Mouse (Mus musculus) stomach, postnatal 0 days (tissue): ENCODE results near the gene Cgnl1. TPM values are rescaled to one million over a fixed set of nuclear protein-coding genes. Genes with fewer than 3 reads are reported as not detected.

ENCODE experiments used
- ATAC-seq: fragments of 200-750 bp; cut with Nextera tagmentation; 2 replicates; pipeline ENCODE4 v1.8.0; 2017; ENCODE audit not compliant: low FRiP score, low TSS enrichment
- DNase-seq: peaks from one replicate; pipeline ENCODE4 v3.0.0-alpha.2; 2016; ENCODE audit warnings: low spot score
- H3K27ac ChIP-seq: fragments of 300-500 bp; sonication (generic); replicated peaks from 2 replicates; pipeline ENCODE4 v1.5.1; 2014; ENCODE audit warnings: mild to moderate bottlenecking, control low read depth
- H3K27me3 ChIP-seq: fragments of 300-500 bp; sonication (generic); 2 replicates; pipeline ENCODE4 v1.6.1; 2014; ENCODE audit warnings: low read length; ENCODE audit not compliant: control insufficient read depth, insufficient read depth
- H3K36me3 ChIP-seq: fragments of 300-500 bp; sonication (generic); 2 replicates; pipeline ENCODE4 v1.6.1; 2014; ENCODE audit warnings: low read length, mixed read lengths; ENCODE audit not compliant: control insufficient read depth, insufficient read depth
- H3K4me1 ChIP-seq: fragments of 300-500 bp; sonication (generic); replicated peaks from 2 replicates; pipeline ENCODE4 v1.6.1; 2014; ENCODE audit warnings: antibody characterized with exemption; ENCODE audit not compliant: control insufficient read depth, insufficient read depth
- H3K4me2 ChIP-seq: fragments of 300-500 bp; sonication (generic); replicated peaks from 2 replicates; pipeline ENCODE4 v1.6.1; 2014; ENCODE audit warnings: low read depth, mild to moderate bottlenecking, control low read depth, moderate library complexity
- H3K4me3 ChIP-seq: fragments of 300-500 bp; sonication (generic); 2 replicates; pipeline ENCODE4 v1.5.1; 2014; ENCODE audit warnings: low read depth, low read length, control low read depth
- H3K9ac ChIP-seq: fragments of 300-500 bp; sonication (generic); 2 replicates; pipeline ENCODE4 v1.6.1; 2014; ENCODE audit warnings: mild to moderate bottlenecking, low read length, control low read depth, mixed read lengths
- H3K9me3 ChIP-seq: fragments of 300-500 bp; sonication (generic); 2 replicates; pipeline ENCODE4 v1.6.1; 2016; ENCODE audit warnings: low read length; ENCODE audit not compliant: control insufficient read depth
- CTCF ChIP-seq: IDR thresholded peaks from 2 replicates; pipeline ENCODE4 v1.5.1; 2016; ENCODE audit warnings: antibody characterized with exemption, low read depth, mild to moderate bottlenecking, moderate library complexity
- EP300 ChIP-seq: optimal IDR thresholded peaks from 2 replicates; pipeline ENCODE3; 2016; ENCODE audit warnings: antibody characterized with exemption
- WGBS: fragments of 180-500 bp; shearing (Covaris S2); extraction: QIAGEN DNeasy Blood & Tissue Kit; methylation state at CpG from one replicate; pipeline ENCODE4 v1.1.7; 2014; 5-methylcytosine and 5-hydroxymethylcytosine counted together
- polyA plus RNA-seq: library from polyadenylated mRNA; unstranded; fragments of >200 nt; fragmentation: Nextera tagmentation; extraction: Ambion mirVana; gene quantifications from 2 replicates; pipeline ENCODE4 v1.2.1, GENCODE M21; 2015

Gene Cgnl1
- polyA plus RNA-seq, 1 experiment from 2014 or later, result 6.3 TPM

DNA sequence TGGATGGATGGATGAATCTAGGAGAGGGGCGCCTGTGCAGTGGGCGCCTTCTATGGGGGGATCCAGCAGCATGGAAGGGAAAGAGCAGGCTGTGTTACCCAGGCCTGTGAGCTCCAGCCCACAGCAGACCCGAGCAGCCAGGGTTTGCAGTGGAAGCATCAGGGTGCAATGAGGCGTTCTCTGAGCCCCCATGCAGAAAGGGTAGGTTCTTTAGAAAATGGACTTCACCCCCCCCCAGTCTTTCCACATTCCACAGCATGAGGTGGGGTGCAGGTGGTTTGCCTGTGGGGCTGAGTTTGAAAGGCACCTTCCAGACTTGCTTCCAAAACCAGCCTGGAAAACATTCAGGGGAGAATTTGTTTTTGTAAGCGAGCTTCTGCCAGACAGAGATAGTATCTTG, 40.0 kb upstream of the Cgnl1 start:
- Histone ChIP-seq H3K4me3 (no peak overlapping the region), H3K9me3 (no peaks in the 10 kb centered on the region), H3K9ac (no peak overlapping the region), H3K27ac (no peak overlapping the region), H3K4me1 (no peaks in the 10 kb centered on the region), H3K27me3 (no peaks in the 10 kb centered on the region), H3K36me3 (no peaks in the 10 kb centered on the region), H3K4me2 (no peak overlapping the region)
- DNase-seq, result no peak
- ATAC-seq, result no peak
- TF ChIP-seq CTCF, result no peak
- WGBS, result 72% methylated on average over 5 of the region's 5 CpGs

DNA sequence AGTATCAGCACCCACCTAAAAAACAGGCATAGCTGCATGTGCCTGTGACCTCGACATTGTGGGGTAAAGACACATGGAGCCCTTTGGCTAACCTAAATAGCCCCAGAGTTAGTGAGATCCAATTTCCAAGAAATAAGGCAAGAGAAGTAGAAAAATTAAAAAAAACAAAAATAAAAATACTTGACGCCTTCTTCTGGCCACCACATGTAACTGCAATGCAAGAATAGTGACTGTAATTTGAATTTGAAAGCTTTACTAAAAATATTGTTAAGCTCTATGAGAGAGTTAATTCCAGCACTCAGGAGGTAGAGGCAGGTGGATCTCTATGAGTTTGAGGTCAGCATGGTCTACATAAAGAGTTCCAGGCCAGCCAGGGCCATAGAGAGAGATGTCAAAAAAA, 39.3 kb upstream of the Cgnl1 start:
- no peak; the same call in 1 of the 2 replicates for TF ChIP-seq CTCF
- Histone ChIP-seq H3K27me3 (no peaks in the 10 kb centered on the region), H3K4me1 (no peaks in the 10 kb centered on the region), H3K4me3 (no peak overlapping the region), H3K9me3 (no peaks in the 10 kb centered on the region), H3K27ac (no peak overlapping the region), H3K9ac (no peak overlapping the region), H3K36me3 (no peaks in the 10 kb centered on the region), H3K4me2 (no peak overlapping the region)
- DNase-seq, result no peak
- ATAC-seq, result no peak
- 81% methylated on average over 2 of the region's 2 CpGs for WGBS

GRCm38 (mm10) chr9:71808640-71809254, 37.3 kb upstream of the Cgnl1 start:
- H3K27me3 ChIP-seq, result no peaks in the 10 kb centered on the region
- H3K9me3 ChIP-seq, result no peaks in the 10 kb centered on the region
- TF ChIP-seq EP300 (no peak), CTCF (peak; percentile 76)
- no peak for ATAC-seq
- WGBS, result 49% methylated on average over 11 of the region's 11 CpGs
- H3K36me3 ChIP-seq, result no peaks in the 10 kb centered on the region
- DNase-seq, result no peak
- no peak overlapping the region; the same call in 1 of the 2 replicates for H3K9ac ChIP-seq
- peak overlapping the region; percentile 29 for H3K4me2 ChIP-seq
- H3K27ac ChIP-seq, result no peak overlapping the region
- no peak overlapping the region for H3K4me3 ChIP-seq
- no peaks in the 10 kb centered on the region for H3K4me1 ChIP-seq

DNA sequence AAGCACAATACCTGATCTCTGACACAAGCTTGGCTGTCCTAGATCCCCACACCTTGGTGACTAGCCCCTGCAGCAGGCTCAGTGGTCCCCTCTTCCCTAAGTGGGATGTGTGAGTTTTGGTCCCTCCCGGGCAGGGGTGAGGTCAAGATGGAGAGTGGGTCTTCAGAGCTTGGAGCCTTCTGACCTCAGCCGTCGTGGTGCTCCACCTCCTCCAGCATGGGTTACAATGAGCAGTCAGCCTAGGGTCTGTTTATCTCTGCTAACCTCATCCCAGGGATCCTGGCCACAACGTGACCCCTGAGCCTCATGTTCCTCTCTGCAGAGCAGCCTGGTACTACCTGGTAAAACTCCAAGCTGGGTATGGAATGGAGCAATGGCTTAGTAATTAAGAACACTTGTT, 36.4 kb upstream of the Cgnl1 start:
- no peak overlapping the region for H3K4me2 ChIP-seq
- 59% methylated on average over 4 of the region's 4 CpGs for WGBS
- H3K9ac ChIP-seq, result no peak overlapping the region

GRCm38 (mm10) chr9:71806422-71806805, 35.0 kb upstream of the Cgnl1 start:
- H3K36me3 ChIP-seq, result no peaks in the 10 kb centered on the region
- DNase-seq (peak; percentile 81), ATAC-seq (peak; percentile 61; the same call in 1 of the 2 replicates)
- H3K9me3 ChIP-seq, result no peaks in the 10 kb centered on the region
- no peaks in the 10 kb centered on the region for H3K27me3 ChIP-seq
- no peak overlapping the region for H3K27ac ChIP-seq
- no peaks in the 10 kb centered on the region for H3K4me1 ChIP-seq
- no peak overlapping the region for H3K4me3 ChIP-seq
- H3K4me2 ChIP-seq, result no peak overlapping the region
- TF ChIP-seq EP300, result no peak
- peak; percentile 99 for TF ChIP-seq CTCF
- H3K9ac ChIP-seq, result no peak overlapping the region
- 5% methylated on average over 2 of the region's 2 CpGs for WGBS

More for the DNA sequence above, 36.4 kb upstream of the Cgnl1 start:
- Histone ChIP-seq H3K36me3 (no peaks in the 10 kb centered on the region), H3K4me3 (no peak overlapping the region), H3K27me3 (no peaks in the 10 kb centered on the region), H3K4me1 (no peaks in the 10 kb centered on the region), H3K9me3 (no peaks in the 10 kb centered on the region), H3K27ac (no peak overlapping the region)
- DNase-seq, result no peak
- ATAC-seq, result no peak
- TF ChIP-seq EP300 (no peak), CTCF (no peak)

- DNase-seq (no peak), ATAC-seq (peak; percentile 53)
- 77% methylated on average over 6 of the region's 6 CpGs for WGBS
- Histone ChIP-seq H3K4me2 (no peak overlapping the region), H3K9ac (no peak overlapping the region), H3K27ac (no peak overlapping the region), H3K36me3 (no peaks in the 10 kb centered on the region), H3K27me3 (no peaks in the 10 kb centered on the region), H3K4me1 (no peaks in the 10 kb centered on the region), H3K4me3 (no peak overlapping the region), H3K9me3 (no peaks in the 10 kb centered on the region)
- no peak for TF ChIP-seq EP300
- no peak for TF ChIP-seq CTCF
Measured at GRCm38 (mm10) chr9:71805646-71806421, 34.4 kb upstream of the Cgnl1 start.
